Mouse (Mus musculus) layer of hippocampus, adult 18-20 months (tissue): ENCODE results near the gene Ddo. TPM values are rescaled to one million over a fixed set of nuclear protein-coding genes. Genes with fewer than 3 reads are reported as not detected.

Experiments
- DNase-seq, 2 experiments: peaks; one replicate each; pipeline ENCODE4 v3.0.0; 2022; ENCODE audit warnings: low spot score in 2 of 2
- long read RNA-seq: library from polyadenylated mRNA; stranded (forward); transcript quantifications from one replicate; pipeline ENCODE4 v2.0.0, GENCODE M21; 2021
- total RNA-seq, 2 experiments: library from RNA; stranded (reverse); gene quantifications; 2 replicates each; pipeline ENCODE4 v1.2.3; 2021

Gene Ddo
- 10 to 100 TPM; 18.8 to 19.4 TPM for total RNA-seq
- long read RNA-seq, transcript Ddo-201 (5 exons, 3,000 nt) = major isoform, 11 of 21 reads
- long read RNA-seq, partial matches to known transcripts = 2 of 21 reads
- long read RNA-seq, other reads (novel, unspliced or antisense) = 4 of 21 reads

- DNase-seq = peak; percentile 51 to 69
Measured at GRCm38 (mm10) chr10:40629656-40630311, at the start of gene Ddo. TSS of gene Ddo (plus strand) at chr10:40630011.

- DNase-seq = no peak
Measured at GRCm38 (mm10) chr10:40583584-40584255, 46.1 kb upstream of the Ddo start.

- peak; percentile 74 to 87 for DNase-seq
Measured at GRCm38 (mm10) chr10:40592186-40592585, 37.6 kb upstream of the Ddo start.

GRCm38 (mm10) chr10:40597177-40597576 lies 32.6 kb upstream of the Ddo start:
- DNase-seq = peak in 1 of 2 experiments; percentile 42

- peak in 1 of 2 experiments; percentile 48 for DNase-seq
Measured at GRCm38 (mm10) chr10:40604706-40605394, 25.0 kb upstream of the Ddo start.

GRCm38 (mm10) chr10:40617973-40618372 lies 11.8 kb upstream of the Ddo start:
- peak in 1 of 2 experiments; percentile 46 for DNase-seq

GRCm38 (mm10) chr10:40619760-40620159 lies 10.1 kb upstream of the Ddo start:
- no peak for DNase-seq

GRCm38 (mm10) chr10:40629140-40629539 lies 671 bp upstream of the Ddo start:
- DNase-seq = no peak

- no peak for DNase-seq
Measured at GRCm38 (mm10) chr10:40630457-40630856, 646 bp downstream of the Ddo start.

GRCm38 (mm10) chr10:40630961-40631360 lies 1.1 kb downstream of the Ddo start:
- no peak for DNase-seq

GRCm38 (mm10) chr10:40632087-40632486 lies 2.3 kb downstream of the Ddo start:
- DNase-seq = no peak

- DNase-seq = no peak
Measured at GRCm38 (mm10) chr10:40637331-40637730, 7.5 kb downstream of the Ddo start.

- DNase-seq = peak; percentile 85 to 94
Measured at GRCm38 (mm10) chr10:40638276-40638675, 8.5 kb downstream of the Ddo start.

- peak in 1 of 2 experiments; percentile 70 for DNase-seq
Measured at GRCm38 (mm10) chr10:40638823-40639819, 9.3 kb downstream of the Ddo start.

GRCm38 (mm10) chr10:40640406-40640805 lies 10.6 kb downstream of the Ddo start:
- DNase-seq = no peak

- DNase-seq = no peak
Measured at GRCm38 (mm10) chr10:40641901-40642300, 12.1 kb downstream of the Ddo start.

- DNase-seq = no peak
Measured at GRCm38 (mm10) chr10:40643126-40643525, 13.3 kb downstream of the Ddo start.

GRCm38 (mm10) chr10:40644456-40644855 lies 14.6 kb downstream of the Ddo start:
- DNase-seq = no peak

GRCm38 (mm10) chr10:40645346-40645745 lies 15.5 kb downstream of the Ddo start:
- no peak for DNase-seq

GRCm38 (mm10) chr10:40648776-40649175 lies 19.0 kb downstream of the Ddo start:
- DNase-seq = no peak

GRCm38 (mm10) chr10:40649634-40650033 lies 19.8 kb downstream of the Ddo start:
- DNase-seq = no peak
